Mouse (Mus musculus) ovary, adult 18-20 months (tissue): ENCODE data around the gene Hoxa13.

Experiments
- DNase-seq: peaks from one replicate; pipeline ENCODE4 v3.0.0; 2022; ENCODE audit warnings: low spot score, mixed read lengths

Gene Hoxa13

GRCm38 (mm10) chr6:52251177-52251879, 9.4 kb downstream of the Hoxa13 start:
- no peak for DNase-seq

- no peak for DNase-seq
Measured at GRCm38 (mm10) chr6:52249826-52250225, 10.9 kb downstream of the Hoxa13 start.

- no peak for DNase-seq
Measured at GRCm38 (mm10) chr6:52249415-52249738, 11.3 kb downstream of the Hoxa13 start.

- DNase-seq = no peak
Measured at GRCm38 (mm10) chr6:52248638-52249414, 11.9 kb downstream of the Hoxa13 start.

- DNase-seq = no peak
Measured at GRCm38 (mm10) chr6:52247766-52248637, 12.7 kb downstream of the Hoxa13 start.

GRCm38 (mm10) chr6:52246916-52247315, 13.8 kb downstream of the Hoxa13 start:
- no peak for DNase-seq

- DNase-seq = no peak
Measured at GRCm38 (mm10) chr6:52246403-52246803, 14.3 kb downstream of the Hoxa13 start.

- DNase-seq = no peak
Measured at GRCm38 (mm10) chr6:52245757-52246142, 14.9 kb downstream of the Hoxa13 start, which contains the start of gene Hoxa11. Gene Hoxa11, minus strand, starts transcription at chr6:52245810.

- no peak for DNase-seq
Measured at GRCm38 (mm10) chr6:52245040-52245756, 15.5 kb downstream of the Hoxa13 start.

- DNase-seq = no peak
Measured at GRCm38 (mm10) chr6:52244471-52245039, 16.1 kb downstream of the Hoxa13 start.

GRCm38 (mm10) chr6:52243681-52244121, 17.0 kb downstream of the Hoxa13 start:
- DNase-seq = no peak

- no peak for DNase-seq
Measured at GRCm38 (mm10) chr6:52242801-52243332, 17.8 kb downstream of the Hoxa13 start.

GRCm38 (mm10) chr6:52241001-52241621, 19.6 kb downstream of the Hoxa13 start:
- no peak for DNase-seq

- no peak for DNase-seq
Measured at GRCm38 (mm10) chr6:52240389-52241000, 20.2 kb downstream of the Hoxa13 start, which contains the start of gene Hoxa10. Gene Hoxa10, minus strand, starts transcription at chr6:52240854.

GRCm38 (mm10) chr6:52239625-52240388, 20.9 kb downstream of the Hoxa13 start:
- DNase-seq = no peak

- no peak for DNase-seq
Measured at GRCm38 (mm10) chr6:52238976-52239375, 21.7 kb downstream of the Hoxa13 start.

GRCm38 (mm10) chr6:52238155-52238545, 22.5 kb downstream of the Hoxa13 start:
- no peak for DNase-seq

GRCm38 (mm10) chr6:52237346-52238154, 23.1 kb downstream of the Hoxa13 start:
- no peak for DNase-seq

- DNase-seq = no peak
Measured at GRCm38 (mm10) chr6:52236806-52237205, 23.9 kb downstream of the Hoxa13 start.
